Mouse (Mus musculus) intestine, embryonic 16.5 days (tissue): Measurements from ENCODE around the gene Pex5l. TPM values are rescaled to one million over a fixed set of nuclear protein-coding genes. Genes with fewer than 3 reads are reported as not detected.

Experiments
- ATAC-seq: fragments of 200-750 bp; cut with Nextera tagmentation; 2 replicates; pipeline ENCODE4 v1.8.0; 2017; ENCODE audit warnings: moderate TSS enrichment, moderate library complexity
- H3K27ac ChIP-seq: fragments of 300-500 bp; sonication (generic); 2 replicates; pipeline ENCODE4 v1.5.1; 2014; ENCODE audit warnings: mild to moderate bottlenecking, low read length
- H3K27me3 ChIP-seq: fragments of 300-500 bp; sonication (generic); replicated peaks from 2 replicates; pipeline ENCODE4 v1.6.1; 2014; ENCODE audit warnings: low read length, control low read depth, mixed read lengths; ENCODE audit not compliant: control insufficient read depth, insufficient read depth
- H3K36me3 ChIP-seq: fragments of 300-500 bp; sonication (generic); 2 replicates; pipeline ENCODE4 v1.6.1; 2014; ENCODE audit warnings: low read length, control low read depth; ENCODE audit not compliant: control insufficient read depth, insufficient read depth
- H3K4me1 ChIP-seq: fragments of 300-500 bp; sonication (generic); 2 replicates; pipeline ENCODE4 v1.6.1; 2014; ENCODE audit warnings: low read length, control low read depth, mixed read lengths; ENCODE audit not compliant: control insufficient read depth, insufficient read depth
- H3K4me2 ChIP-seq: fragments of 300-500 bp; sonication (generic); 2 replicates; pipeline ENCODE4 v1.6.1; 2014; ENCODE audit warnings: low read depth, low read length, control low read depth
- H3K4me3 ChIP-seq: fragments of 300-500 bp; sonication (generic); 2 replicates; pipeline ENCODE4 v1.5.1; 2014; ENCODE audit warnings: mild to moderate bottlenecking, low read length
- H3K9ac ChIP-seq: fragments of 300-500 bp; sonication (generic); 2 replicates; pipeline ENCODE4 v1.6.1; 2014; ENCODE audit warnings: low read depth, low read length
- H3K9me3 ChIP-seq: fragments of 300-500 bp; sonication (generic); 2 replicates; pipeline ENCODE4 v1.6.1; 2016; ENCODE audit warnings: low read length, control low read depth; ENCODE audit not compliant: control insufficient read depth
- WGBS: fragments of 180-500 bp; shearing (Covaris S2); extraction: QIAGEN DNeasy Blood & Tissue Kit; methylation state at CpG from one replicate; pipeline ENCODE4 v1.1.7; 2014; 5-methylcytosine and 5-hydroxymethylcytosine counted together
- polyA plus RNA-seq: library from polyadenylated mRNA; unstranded; fragments of >200 nt; fragmentation: Nextera tagmentation; extraction: Ambion mirVana; gene quantifications from 2 replicates; pipeline ENCODE4 v1.2.1, GENCODE M21; 2015

Gene Pex5l
- polyA plus RNA-seq, 1 experiment from 2014 or later, result 0.32 TPM

GRCm38 (mm10) chr3:32910071-32910551 is 232.9 kb downstream of the Pex5l start:
- peak; percentile 28; the same call in 1 of the 2 replicates for ATAC-seq
- no peaks in the 10 kb centered on the region for H3K9me3 ChIP-seq
- no peak overlapping the region for H3K9ac ChIP-seq
- 53% methylated on average over 7 of the region's 7 CpGs for WGBS
- H3K4me1 ChIP-seq, result no peaks in the 10 kb centered on the region
- no peaks in the 10 kb centered on the region for H3K27me3 ChIP-seq
- H3K4me2 ChIP-seq, result no peak overlapping the region
- H3K4me3 ChIP-seq, result no peak overlapping the region
- no peaks in the 10 kb centered on the region for H3K36me3 ChIP-seq
- no peak overlapping the region for H3K27ac ChIP-seq

- no peak overlapping the region for H3K4me3 ChIP-seq
- ATAC-seq, result no peak
- H3K9ac ChIP-seq, result no peak overlapping the region
- no peak overlapping the region for H3K27ac ChIP-seq
- 70% methylated on average over 3 of the region's 3 CpGs for WGBS
- no peaks in the 10 kb centered on the region for H3K36me3 ChIP-seq
- no peaks in the 10 kb centered on the region for H3K27me3 ChIP-seq
- H3K4me2 ChIP-seq, result no peak overlapping the region
- H3K9me3 ChIP-seq, result no peaks in the 10 kb centered on the region
- H3K4me1 ChIP-seq, result no peaks in the 10 kb centered on the region
Measured at GRCm38 (mm10) chr3:32908400-32908799, 234.6 kb downstream of the Pex5l start.

- no peaks in the 10 kb centered on the region for H3K27me3 ChIP-seq
- H3K4me2 ChIP-seq, result no peak overlapping the region
- WGBS, result 82% methylated on average over 8 of the region's 8 CpGs
Measured at GRCm38 (mm10) chr3:32905850-32906779, 236.9 kb downstream of the Pex5l start.

GRCm38 (mm10) chr3:32904599-32904998 is 238.4 kb downstream of the Pex5l start:
- peak; percentile 62; the same call in 1 of the 2 replicates for ATAC-seq
- Histone ChIP-seq H3K4me3 (no peak overlapping the region), H3K9ac (no peak overlapping the region), H3K9me3 (no peaks in the 10 kb centered on the region), H3K36me3 (no peaks in the 10 kb centered on the region), H3K4me2 (no peak overlapping the region), H3K27ac (no peak overlapping the region), H3K4me1 (no peaks in the 10 kb centered on the region), H3K27me3 (no peaks in the 10 kb centered on the region)
- WGBS, result 57% methylated on average over 1 of the region's 1 CpGs

More at GRCm38 (mm10) chr3:32905850-32906779, 236.9 kb downstream of the Pex5l start:
- H3K36me3 ChIP-seq, result no peaks in the 10 kb centered on the region
- no peak for ATAC-seq
- no peaks in the 10 kb centered on the region for H3K4me1 ChIP-seq
- H3K4me3 ChIP-seq, result no peak overlapping the region
- no peak overlapping the region for H3K27ac ChIP-seq
- H3K9me3 ChIP-seq, result no peaks in the 10 kb centered on the region
- H3K9ac ChIP-seq, result no peak overlapping the region

GRCm38 (mm10) chr3:32903462-32903861 is 239.6 kb downstream of the Pex5l start:
- Histone ChIP-seq H3K4me2 (no peak overlapping the region), H3K9me3 (no peaks in the 10 kb centered on the region), H3K27me3 (no peaks in the 10 kb centered on the region), H3K9ac (no peak overlapping the region), H3K27ac (no peak overlapping the region), H3K36me3 (no peaks in the 10 kb centered on the region), H3K4me3 (no peak overlapping the region), H3K4me1 (no peaks in the 10 kb centered on the region)
- ATAC-seq, result no peak
- WGBS, result 53% methylated on average over 4 of the region's 4 CpGs
